Mouse (Mus musculus) cerebellum, adult 9-11 months (tissue): ENCODE measurements around the gene Atg10.

Experiments
- DNase-seq: peaks from one replicate; pipeline ENCODE4 v3.0.0; 2022

The Atg10 gene

DNA sequence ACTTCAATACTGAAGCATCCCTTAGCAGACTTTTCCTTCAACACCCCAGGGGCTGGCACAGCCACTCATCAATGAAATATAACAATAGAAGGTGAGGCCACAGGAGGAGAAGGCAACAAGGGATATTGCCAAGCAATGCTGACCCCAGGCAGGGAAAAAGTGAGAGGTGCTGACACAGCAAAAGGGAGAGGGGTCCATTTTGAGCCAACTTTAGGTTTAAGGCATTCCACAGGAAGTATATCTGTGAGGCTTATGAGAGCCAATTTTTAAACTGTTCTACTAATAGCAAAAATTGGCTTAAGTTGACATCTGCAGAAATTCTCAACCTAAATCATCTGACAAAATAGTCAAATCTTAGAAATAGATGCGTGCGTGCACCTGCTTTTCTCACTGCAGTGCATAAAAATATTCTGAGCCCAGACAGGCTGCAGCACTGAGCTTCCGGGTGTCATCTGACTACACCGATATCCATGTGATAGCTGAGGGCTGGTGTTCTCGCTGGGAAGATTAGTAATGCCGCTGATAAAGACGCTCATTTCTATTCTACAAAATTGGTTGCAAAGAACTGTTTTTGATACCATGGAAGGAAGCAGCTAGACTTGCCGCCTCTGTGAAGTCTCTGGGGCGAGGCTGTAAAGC is 116.3 kb downstream of the Atg10 start:
- no peak for DNase-seq

DNA sequence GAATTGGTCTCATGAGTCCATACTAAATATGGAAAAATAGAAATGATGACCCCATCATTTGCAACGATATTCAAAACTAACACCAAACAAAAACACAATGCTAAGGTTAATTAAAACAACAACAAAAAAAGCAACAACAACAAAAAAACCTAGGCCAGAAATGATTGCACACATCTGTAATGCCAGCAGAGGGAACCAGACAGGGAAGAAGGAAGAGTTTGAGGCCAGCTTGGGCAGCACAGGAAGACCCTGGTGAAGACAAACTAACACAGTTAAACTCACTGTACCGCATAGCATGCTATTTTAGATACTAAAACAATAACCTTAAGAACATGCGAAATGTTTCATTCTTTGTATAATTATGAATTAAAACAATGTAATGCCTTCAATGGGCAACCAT is 121.5 kb downstream of the Atg10 start:
- DNase-seq: no peak

DNA sequence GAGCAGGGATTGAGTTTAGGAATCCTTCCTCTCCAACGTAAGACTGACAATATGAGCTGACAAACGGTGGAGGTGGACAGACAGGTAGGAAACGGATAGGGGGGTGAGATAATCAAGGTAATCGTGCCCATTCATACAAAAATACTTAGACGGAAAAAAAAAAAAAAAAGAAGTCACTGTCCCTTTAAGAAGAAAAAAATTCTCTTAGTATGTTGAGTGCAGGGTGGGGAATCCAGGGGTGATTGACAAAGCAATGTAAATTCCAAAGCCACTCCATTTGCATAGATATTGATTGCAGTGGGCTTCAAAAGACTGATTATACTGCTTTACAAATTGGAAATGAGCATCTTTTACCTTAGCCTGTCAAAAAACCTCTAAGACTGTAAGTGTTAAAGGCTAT is 123.4 kb downstream of the Atg10 start:
- no peak for DNase-seq

DNA sequence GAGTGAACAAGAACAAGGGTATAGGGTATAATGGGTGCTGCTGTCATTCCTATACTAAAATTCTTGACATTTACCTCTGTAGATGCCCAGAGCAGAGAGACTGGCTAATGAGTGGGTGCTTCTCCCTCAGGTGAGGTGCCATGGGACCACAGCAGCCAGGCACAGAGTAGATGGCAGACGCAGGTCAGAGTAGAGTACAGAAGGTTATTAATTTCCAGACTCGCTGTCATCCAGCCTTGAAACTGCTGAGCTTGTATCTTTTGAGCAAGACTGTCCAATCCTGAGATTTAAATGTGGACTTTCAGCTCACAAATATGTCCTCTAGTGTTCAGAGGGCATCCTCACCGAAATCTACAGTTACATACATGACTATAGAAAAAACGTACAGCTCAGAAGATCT is 128.9 kb downstream of the Atg10 start:
- DNase-seq: no peak

DNA sequence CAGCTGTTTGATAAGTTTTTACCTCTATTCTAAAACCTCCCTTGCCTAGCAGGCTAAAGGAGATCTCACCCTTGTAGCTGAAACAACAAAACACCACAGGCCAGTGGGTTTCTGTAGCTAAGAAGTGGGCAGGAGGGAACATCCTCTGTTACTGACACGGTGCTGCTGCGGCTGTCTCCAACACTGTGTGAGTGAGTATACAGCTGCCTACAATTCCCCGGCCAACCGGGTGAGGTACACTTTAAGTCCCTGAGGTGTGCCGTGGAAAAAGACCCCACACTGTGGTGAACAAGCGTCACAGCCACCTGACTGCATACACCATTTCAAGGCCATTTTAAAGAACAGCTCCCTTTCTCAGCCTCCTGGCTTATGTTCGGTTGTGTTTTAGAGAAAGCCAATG is 129.6 kb downstream of the Atg10 start:
- no peak for DNase-seq

DNA sequence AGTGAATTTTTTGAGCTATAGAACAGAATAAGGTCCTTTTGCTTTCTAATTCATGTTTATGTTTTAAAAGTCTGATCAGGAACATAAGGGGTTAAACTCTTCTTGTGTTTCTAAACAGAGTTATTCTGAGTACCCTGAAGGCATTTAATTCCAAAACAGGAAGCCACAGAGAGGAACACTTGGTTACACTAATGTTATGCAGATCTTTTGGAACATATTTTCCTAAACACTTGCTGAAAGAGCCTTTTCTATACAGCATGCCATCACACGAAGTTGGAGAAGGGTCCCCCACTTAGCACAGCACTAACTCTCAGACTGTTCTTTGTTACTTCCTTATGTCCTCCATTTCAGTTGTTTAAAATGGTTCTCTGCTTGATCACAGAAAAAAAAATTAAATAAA is 130.2 kb downstream of the Atg10 start:
- DNase-seq: no peak

DNA sequence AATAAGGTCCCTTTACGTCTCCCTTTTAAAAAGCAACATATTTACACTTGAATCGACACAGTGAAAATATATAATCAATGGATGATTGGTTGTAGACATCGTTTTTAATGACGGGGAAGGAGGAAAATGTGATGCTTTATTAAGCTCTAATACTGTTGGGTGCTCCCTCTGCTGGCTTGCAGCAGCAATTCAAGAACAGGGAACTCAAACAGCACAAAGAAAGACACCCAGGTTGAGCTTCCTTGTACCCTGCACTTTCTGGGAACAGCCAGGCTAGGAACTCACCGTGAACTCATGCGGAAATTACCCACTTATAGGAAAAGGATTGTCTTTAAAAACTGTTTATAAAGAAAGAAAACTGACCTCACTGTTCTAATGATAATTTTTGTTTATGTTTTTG is 130.6 kb downstream of the Atg10 start:
- DNase-seq: peak; percentile 9

DNA sequence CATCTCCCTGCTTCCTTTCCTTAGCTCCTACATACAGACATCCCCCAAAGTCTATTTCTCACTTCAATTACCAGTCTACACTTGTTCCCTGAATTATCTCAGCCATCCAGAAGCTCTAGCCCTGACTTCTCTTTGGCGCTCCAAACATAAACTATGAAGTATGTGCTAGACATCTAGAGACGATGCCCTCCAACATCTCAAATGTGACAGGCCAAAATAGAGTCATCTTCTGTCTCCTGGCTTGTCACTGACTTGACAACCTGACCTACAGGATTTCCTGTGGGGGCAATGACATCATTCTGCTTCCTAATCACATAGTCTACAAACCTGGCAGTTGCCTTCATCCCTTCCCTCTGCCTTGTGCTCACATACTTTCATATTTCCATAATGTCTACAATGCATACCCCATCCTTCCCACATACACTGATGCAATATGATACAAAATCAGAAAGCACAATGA is 132.0 kb downstream of the Atg10 start:
- DNase-seq: no peak

DNA sequence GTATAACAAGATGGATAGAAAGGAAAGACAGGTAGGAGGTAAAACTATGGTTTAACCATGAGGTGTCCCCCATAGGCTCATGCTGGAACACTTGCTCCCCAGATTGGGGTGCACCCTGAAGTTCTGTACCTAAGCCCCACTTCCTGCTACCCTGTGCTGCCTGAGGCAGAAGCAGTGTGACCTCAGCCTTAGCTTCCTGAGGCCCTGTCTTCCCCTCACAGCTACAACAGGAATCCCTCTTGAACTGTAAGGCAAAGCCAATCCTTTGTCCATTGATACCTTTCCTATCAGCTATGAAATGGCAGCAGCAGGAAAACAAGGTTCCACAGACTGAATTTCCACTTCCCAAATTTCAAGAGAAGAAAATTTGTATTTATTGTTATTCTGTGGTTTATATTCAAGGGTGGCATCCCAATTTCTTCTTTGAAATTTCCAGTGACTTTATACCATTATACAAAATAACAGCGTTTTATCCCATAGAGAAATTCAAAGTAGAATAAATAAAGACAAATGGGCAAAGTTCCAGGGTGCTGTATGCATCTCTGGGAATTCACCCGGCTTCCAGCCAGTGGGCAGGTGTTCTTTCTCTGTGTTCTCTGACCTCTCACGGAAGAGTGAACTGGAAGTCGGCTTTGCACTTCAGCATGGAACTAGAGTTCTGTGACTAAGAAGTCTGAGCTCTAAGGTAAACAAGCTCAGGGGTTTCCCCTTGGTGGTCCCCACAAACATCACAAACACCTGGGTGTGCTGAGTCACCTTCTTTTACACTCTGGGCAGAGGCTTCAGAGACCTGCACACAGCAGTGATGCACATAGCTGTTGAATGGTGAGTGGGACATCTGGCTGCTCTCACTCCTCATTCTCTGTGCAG is 132.7 kb downstream of the Atg10 start:
- DNase-seq: no peak

DNA sequence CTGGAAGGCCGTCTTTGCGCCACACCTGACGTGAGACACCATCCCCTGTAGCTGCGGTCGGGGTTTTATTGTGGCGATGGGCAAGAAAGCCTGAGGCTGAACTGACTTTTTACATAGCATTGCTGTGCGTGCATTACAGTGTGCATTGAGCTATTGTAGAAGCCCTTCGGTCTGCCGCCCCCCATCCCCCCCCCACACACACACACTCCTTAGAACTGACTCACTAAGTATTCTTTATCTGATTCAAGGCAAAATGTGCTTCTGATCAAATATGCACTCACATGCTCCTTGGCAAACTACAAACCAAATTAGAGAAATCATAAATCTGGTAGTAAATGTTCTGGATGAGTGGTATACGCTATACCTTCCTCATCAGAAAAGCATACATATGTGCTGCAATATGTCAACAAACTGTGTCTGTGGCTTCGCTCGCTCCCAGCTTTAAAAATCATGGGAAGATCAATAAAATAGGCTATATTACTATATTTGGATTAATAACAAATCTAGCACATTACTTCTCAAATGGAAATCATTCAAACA is 137.3 kb downstream of the Atg10 start:
- DNase-seq: no peak

DNA sequence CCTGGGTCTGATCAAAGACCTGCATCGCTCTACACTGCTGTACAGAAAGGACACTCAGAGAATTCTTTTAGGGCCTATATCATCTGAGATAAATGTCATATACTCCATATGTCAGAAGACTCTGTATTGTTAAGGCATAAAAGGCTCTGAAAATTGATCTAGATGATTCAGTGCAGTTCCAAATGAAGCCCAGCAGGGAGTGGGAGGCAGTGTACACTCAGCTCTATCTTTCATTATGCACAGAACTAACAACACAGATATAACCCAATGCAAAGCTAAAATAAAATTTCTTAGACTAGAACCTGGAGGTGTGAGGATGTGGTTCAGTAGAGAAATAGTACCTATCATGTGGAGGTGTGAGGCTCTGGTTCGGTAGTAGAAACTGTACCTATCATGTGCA is 151.4 kb downstream of the Atg10 start:
- DNase-seq: no peak

DNA sequence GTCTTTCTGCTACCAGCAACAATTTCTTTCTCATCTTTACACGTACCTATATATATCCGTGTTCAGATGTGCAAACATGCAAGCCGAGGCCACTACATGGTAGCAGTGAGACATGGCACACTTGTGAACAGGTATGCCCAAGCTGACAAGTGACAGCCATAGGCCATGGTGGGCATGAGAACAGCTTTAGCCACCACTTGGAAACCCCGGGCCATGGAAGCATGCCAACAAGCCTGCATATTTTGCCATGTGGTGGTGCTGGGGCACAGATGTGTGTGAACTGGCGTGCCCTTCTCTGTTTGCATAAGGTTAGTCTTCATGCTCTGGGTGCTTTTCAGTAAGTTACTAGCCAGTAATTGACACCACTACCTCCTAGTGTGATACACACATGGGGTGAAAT is 162.9 kb downstream of the Atg10 start:
- DNase-seq: no peak

DNA sequence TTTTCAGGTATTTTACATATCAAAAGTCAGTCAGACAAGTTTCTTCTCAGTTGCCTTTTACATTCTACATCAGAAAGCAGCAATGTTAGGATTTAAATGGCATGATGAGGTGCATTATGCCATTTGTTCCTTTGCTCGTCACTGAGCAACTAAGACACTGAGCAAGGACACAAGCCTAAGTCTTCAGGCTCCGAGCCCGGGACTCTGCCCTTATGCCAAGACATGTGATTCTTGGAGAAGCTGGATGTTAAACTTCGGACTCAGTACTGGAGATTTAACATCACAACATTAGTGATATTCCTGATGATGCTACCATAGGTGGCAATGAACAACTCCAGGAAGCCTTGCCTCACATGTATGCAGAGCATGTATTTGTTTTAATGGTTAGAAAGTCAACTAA is 175.6 kb downstream of the Atg10 start:
- DNase-seq: no peak

DNA sequence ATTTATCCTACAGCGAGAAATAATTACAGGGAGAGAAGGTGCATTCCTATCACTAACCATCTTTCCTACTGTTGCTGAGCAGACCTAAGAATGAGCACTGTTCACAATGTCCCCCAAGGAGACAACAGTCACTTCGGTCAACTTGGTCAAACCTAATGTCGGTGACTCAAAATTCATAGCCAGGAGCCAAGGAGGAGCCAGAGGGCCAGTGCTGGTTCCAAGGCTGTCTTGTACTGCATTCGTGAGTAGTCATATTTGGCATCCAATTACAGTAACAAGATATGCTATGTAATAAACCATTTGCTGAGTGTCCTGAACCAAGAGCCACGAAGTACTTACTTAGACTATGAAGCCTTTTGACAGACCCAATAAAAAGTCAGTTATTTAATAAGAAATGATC is 176.9 kb downstream of the Atg10 start:
- DNase-seq: no peak

DNA sequence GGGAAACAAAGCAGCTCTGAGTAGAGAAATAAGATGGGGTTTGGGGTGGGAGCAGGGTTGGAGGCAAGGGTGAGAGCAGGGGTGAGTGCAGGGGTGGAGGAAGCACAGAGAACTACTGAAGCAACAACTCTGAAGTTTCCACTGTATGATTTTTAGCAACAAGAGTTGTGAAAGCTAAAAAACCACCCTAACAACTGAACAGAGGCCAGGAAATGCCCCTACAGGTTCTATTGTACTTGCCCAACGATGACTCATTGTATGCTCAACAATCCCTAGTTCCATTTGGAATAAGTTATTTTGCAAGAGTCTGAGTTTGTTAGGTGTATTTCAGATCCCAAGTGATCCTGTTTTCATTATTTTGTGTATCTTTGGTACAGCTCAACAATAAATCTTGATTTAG is 182.5 kb downstream of the Atg10 start:
- no peak for DNase-seq

DNA sequence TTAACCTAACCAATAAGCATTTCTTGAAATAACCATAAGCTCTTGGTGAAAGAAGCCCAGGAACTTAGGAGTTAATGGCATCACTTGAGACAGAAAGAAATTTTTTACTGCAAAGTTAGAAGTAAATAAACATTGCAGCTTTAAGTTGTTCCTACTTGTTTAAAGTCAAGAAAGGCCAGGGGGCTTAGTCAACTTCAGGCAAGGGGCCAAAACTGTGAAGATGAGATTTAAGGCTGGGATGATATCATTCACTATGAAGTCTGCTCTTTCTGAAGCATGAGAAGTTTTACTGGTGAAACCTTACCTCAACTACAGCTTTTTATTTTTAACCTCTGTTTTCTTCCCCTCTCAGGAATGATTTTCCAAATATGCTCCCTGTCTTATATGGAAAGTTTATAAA is 183.3 kb downstream of the Atg10 start:
- DNase-seq: no peak

DNA sequence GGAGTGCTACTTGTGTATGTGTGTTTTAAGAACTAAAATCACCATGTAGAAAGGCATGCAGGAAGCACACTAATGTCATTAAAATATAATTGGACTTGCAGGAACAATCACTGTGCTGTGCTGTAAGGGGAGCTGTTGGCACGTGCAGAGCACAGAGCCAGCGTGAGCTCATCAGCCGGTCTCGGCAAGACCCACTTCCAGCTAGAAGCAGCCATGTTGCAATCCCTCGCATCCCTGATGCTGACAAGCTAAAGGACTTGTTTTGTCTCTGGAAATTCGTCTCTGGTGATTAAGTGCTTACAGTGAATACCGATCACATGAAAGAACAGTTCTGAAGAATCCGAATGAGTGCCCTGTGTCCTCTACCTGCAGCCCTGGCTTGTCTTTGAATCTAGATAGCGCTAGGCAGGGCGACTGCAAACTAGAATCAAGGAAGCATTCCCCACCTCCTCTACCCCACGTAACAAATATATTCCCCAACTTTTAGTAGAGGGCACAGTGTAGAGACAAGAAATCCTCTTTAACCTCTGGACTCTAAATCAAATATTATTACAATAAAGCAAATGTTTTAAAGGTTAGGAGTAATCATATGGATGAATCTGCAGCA is 184.5 kb downstream of the Atg10 start:
- peak; percentile 64 for DNase-seq

DNA sequence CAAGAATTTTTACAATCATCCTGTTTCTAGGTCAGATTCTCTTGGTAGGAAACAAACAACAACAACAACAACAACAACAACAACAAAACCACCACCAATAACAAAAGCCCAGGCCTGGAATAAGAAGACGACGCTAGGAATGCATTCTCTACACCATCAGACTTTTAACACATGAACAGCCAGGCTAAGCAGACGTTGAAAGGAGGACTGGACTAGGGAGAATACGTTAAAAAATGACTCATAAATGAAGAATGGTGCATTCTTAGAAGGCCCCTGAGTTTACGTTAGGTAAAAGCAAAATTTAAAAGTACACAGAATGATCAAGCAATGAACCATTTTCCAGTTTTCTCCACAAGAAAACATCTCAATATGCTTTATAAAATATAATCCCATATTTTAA is 185.1 kb downstream of the Atg10 start:
- no peak for DNase-seq

DNA sequence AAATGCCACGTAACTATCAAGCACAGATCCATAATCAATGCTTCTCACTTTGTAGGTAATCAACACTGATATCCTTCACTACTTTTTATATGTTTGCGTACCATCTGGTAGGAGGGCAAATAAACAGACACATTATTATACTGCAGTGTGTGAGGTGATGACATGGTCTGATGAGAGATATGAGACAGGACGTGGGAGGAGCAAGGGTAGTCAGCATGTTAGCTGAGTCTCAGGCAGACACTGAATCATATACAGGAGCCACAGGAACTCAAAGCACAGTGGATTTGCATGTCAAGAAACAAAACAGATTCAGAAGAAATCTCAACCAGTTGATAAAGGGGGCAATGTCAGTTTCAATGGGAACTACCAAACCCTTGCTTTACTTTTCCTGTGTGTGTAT is 185.7 kb downstream of the Atg10 start:
- DNase-seq: no peak

DNA sequence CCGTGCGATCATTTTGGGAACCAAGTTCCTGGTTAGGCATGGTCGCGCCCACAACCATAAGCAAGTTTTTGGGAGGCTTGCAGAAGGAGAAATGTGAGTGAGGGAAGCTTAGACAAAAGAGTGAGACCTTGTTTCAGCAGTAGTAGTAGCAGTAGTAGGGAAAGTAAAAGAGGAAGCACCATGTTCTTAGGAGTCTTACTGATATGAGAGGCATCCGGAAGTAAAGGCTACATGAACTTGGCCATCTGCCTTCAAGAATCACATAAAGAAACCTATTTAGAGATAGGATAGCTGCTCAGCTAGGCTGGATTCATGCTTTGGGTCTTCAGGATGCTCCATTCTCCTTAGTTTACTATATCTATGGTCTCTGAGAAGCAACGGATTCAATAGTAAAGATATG is 186.4 kb downstream of the Atg10 start:
- DNase-seq: no peak

DNA sequence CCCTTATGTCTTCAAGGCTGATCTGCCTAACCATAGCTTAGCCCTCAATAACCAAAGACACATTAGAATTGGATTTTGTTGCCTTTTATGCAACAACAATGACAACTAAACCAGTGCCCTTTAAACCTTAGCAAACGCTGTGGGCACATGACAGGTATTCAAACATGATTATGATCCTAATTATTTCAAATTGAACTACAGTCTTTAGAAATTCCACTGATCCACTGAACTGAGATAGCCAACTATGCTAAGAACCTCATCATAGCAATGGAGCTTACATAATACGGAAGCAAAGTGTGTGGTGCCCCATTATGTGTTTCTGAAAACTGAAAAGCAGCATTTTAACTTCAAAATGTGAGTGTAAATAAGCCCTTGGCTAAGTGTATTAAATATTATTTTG is 191.9 kb downstream of the Atg10 start:
- no peak for DNase-seq

DNA sequence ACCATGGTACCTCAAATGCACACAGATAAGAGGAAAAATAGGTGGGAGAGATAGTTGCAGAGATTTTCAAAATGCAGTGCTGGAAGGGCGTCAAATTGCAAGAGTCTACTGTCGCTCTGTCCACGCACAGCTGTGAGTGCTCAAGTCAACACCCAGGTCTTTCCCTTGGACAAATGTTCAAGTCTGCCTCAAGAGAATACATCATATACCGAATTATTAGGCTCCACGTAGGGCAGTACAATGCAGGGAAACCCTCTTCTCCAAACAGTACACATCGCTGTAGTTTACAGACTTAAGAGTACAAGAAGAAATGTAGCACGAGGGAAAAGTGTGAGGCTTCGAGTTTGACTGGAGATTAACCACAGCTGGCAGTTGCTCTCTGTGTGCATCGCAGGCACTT is 200.3 kb downstream of the Atg10 start:
- DNase-seq: no peak

DNA sequence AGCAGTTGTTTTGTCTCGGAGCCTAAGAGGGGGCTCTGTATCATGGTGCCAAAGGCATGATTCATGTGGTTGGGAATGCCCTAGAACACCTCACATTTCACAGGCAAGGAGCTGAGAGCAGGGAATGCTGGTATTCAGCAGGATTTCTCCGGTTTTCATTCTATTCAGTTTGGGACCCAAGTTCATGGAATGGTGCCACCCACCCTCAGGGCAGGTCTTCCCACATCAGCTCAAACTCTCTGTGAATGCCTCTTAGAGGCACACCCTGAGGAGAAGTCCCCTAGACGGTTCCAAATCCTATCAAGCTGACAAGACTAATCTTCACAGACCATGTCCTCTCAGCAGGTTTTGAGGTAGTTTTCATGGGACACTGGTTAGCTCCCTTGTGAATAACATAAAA is 211.9 kb downstream of the Atg10 start:
- DNase-seq: no peak

DNA sequence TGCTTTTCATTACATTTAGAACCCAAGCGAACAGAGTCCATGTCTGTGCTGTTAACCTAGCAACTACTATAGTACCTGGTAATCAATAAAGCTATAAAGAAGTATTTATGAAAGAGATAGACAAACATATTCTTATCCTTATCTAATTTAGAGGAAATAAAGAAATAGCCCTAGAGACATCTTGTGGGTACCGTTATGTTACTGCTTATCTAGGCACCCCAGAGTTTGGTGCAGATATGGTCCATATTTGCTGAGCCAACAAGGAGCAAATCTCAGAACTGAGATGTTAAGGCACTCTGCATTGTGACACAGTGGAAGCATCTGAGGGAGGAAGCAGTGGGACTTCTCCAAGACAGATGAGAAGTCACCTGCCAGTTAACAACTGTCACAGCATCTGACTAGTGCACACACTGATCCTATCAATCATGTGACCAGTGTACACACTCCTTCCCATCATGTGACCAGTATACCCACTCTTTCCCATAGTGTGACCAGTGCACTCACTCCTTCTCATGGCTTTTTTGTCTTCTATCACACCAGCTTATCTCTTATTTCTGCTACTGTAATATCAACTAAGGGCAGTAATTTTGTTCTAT is 228.6 kb downstream of the Atg10 start:
- DNase-seq: no peak
